Mouse (Mus musculus): ENCODE results near the gene Rab3ip. TPM values are rescaled to one million over a fixed set of nuclear protein-coding genes. Genes with fewer than 3 reads are reported as not detected.

Rab3ip gene
- total and polyA plus RNA-seq, 2 experiments from 2014 or later, result 78.4 to 98.2 TPM

DNA sequence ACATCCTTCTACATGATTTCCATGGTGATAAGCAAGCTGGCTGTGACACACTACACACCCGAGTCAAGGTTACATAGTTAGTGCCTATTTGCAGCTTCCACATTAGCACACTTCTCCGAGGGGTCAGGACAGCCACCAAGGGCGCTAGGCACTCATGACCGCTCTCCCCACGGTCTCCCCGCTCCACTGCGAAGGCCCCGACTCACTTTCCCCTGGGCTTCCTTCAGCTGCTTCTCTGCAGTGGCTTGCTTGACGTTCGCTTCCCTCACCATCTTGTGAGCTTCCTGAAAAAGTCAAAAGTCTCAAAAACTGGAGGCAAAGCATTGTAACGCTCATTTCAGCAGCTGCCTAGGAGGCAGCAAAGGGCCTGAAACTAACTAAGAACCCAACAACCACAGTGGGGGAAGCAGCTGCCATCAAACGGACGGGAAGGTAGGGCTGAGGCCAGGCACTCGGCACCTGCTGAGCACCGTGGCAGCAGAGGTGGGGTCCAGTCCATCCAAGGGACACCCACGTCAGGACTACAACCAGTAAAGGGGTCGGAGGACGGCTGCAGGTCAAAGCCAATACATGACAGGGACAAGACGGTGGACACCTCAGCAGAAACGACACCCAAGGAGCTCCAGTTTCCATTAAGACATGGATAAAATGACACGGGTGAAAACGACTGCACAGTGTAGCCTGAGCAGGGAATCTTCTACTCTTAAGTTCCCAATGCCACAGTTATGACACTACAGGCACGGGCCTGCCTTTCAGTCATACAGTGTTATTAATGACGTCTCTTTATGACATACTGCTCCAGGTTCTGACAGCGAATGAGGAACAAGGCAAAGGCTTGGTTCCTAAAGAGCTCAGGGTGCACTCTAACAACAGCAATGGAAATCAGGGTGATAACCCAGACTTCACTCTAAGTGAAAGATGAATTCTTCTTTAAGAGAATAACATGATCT is 30.9 kb downstream of the Rab3ip start:
- H3K4me2 ChIP-seq (ENCODE audit: low read depth, low read length), result no peak overlapping the region

DNA sequence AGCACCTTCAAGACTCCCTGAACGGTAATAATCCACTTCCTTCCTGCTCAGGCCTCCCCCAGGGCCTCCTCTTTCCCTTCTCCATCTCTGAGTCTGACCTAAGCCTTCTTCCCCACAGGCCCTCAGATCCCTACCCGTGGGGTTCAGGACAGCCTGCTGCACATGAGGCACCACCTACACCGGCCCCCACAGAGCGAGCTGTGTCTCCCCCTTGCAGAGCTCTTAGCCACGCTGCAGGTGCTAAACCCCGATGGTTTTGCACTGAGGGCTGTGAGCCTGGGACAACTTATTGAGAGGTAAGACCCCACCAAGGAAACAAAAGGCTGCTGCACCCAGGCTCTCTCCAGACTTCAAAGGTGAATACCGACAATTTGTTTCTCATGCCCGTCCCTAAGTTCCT is 34.0 kb downstream of the Rab3ip start:
- Histone ChIP-seq H3K4me1 (ENCODE audit: control insufficient read depth, insufficient read depth) (no peaks in the 10 kb centered on the region), H3K36me3 (replicated peaks; ENCODE audit: control insufficient read depth, insufficient read depth, low read length) (peaks cover 70% of the 10 kb centered on the region), H3K27me3 (ENCODE audit: control insufficient read depth, insufficient read depth, low read length) (no peaks in the 10 kb centered on the region), H3K4me3 (ENCODE audit: low read depth, low read length) (no peak overlapping the region), H3K27ac (ENCODE audit: low read depth) (no peak overlapping the region), H3K4me2 (ENCODE audit: low read depth, low read length) (no peak overlapping the region), H3K9ac (replicated peaks; ENCODE audit: low read depth, low read length) (no peak overlapping the region), H3K9me3 (replicated peaks; ENCODE audit: control insufficient read depth, low read length) (no peaks in the 10 kb centered on the region)
- no peak for TF ChIP-seq CTCF (IDR thresholded peaks at IDR 0.05; ENCODE audit: low read depth)
- no peak for TF ChIP-seq EP300 (IDR thresholded peaks at IDR 0.05; ENCODE audit: low read depth)
- ATAC-seq (ENCODE audit: insufficient read depth, low read depth) (no peak), DNase-seq (ENCODE audit: low spot score) (no peak)
- WGBS, result 76% methylated on average over 8 of the region's 8 CpGs

More for the DNA sequence above, 30.9 kb downstream of the Rab3ip start:
- H3K27ac ChIP-seq (ENCODE audit: low read depth), result peak overlapping the region; percentile 1; the same call in 1 of the 2 replicates
- no peak overlapping the region for H3K9ac ChIP-seq (replicated peaks; ENCODE audit: low read depth, low read length)
- H3K36me3 ChIP-seq (replicated peaks; ENCODE audit: control insufficient read depth, insufficient read depth, low read length), result peaks cover 70% of the 10 kb centered on the region
- no peak for DNase-seq (ENCODE audit: low spot score)
- H3K27me3 ChIP-seq (ENCODE audit: control insufficient read depth, insufficient read depth, low read length), result no peaks in the 10 kb centered on the region
- TF ChIP-seq CTCF (IDR thresholded peaks at IDR 0.05; ENCODE audit: low read depth), result no peak
- no peak for TF ChIP-seq EP300 (IDR thresholded peaks at IDR 0.05; ENCODE audit: low read depth)
- no peaks in the 10 kb centered on the region for H3K9me3 ChIP-seq (replicated peaks; ENCODE audit: control insufficient read depth, low read length)
- no peaks in the 10 kb centered on the region for H3K4me1 ChIP-seq (ENCODE audit: control insufficient read depth, insufficient read depth)
- no peak overlapping the region for H3K4me3 ChIP-seq (ENCODE audit: low read depth, low read length)
- WGBS, result 87% methylated on average over 25 of the region's 25 CpGs
- ATAC-seq (ENCODE audit: insufficient read depth, low read depth), result no peak

DNA sequence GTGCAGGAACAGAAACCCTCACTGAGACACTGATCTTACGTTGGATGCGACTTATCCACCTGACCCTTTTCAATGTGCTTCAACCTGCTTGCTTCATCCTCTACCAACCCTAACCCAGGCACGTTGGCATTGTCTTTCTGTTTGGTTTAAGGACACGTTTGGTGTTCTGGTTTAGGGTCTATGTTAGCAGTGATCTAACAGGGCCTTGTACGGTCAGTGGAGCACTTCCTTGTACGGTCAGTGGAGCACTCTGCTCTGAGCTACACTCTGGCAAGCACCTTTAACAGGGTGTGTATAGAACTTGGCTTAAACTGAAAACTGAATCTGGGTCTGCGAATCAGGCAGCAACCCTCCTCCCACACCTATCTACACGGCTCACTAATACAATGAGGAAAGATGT is 35.3 kb downstream of the Rab3ip start:
- Histone ChIP-seq H3K9me3 (replicated peaks; ENCODE audit: control insufficient read depth, low read length) (no peaks in the 10 kb centered on the region), H3K36me3 (replicated peaks; ENCODE audit: control insufficient read depth, insufficient read depth, low read length) (peaks cover 78% of the 10 kb centered on the region), H3K4me3 (ENCODE audit: low read depth, low read length) (no peak overlapping the region), H3K4me2 (ENCODE audit: low read depth, low read length) (no peak overlapping the region), H3K4me1 (ENCODE audit: control insufficient read depth, insufficient read depth) (no peaks in the 10 kb centered on the region), H3K27me3 (ENCODE audit: control insufficient read depth, insufficient read depth, low read length) (no peaks in the 10 kb centered on the region), H3K9ac (replicated peaks; ENCODE audit: low read depth, low read length) (no peak overlapping the region), H3K27ac (ENCODE audit: low read depth) (peak overlapping the region; percentile 76)
- ATAC-seq (ENCODE audit: insufficient read depth, low read depth), result no peak
- TF ChIP-seq CTCF (IDR thresholded peaks at IDR 0.05; ENCODE audit: low read depth) (no peak), EP300 (IDR thresholded peaks at IDR 0.05; ENCODE audit: low read depth) (no peak)
- DNase-seq (ENCODE audit: low spot score), result no peak
- 90% methylated on average over 8 of the region's 8 CpGs for WGBS

DNA sequence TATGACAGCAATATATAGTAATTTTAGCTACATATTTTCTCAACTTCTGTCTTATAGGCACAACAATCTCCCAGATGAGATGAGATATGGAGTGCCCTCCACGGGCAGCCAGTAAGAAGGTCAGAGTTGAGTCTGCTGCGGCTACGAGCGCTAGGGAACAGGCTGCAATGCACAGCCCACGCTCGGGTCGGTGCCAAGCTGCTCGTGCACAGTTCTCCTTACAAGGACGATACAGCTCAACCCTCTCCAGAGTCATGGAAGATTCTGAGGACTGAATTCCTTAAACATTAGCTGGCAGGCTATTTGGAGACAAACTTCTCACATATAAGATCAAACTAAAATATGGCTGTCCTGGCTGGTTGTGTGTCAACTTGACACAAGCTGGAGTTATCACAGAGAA is 36.0 kb downstream of the Rab3ip start:
- ATAC-seq (ENCODE audit: insufficient read depth, low read depth) (peak; percentile 93), DNase-seq (ENCODE audit: low spot score) (peak; percentile 78)
- H3K27ac ChIP-seq (ENCODE audit: low read depth), result peak overlapping the region; percentile 76
- H3K4me3 ChIP-seq (ENCODE audit: low read depth, low read length), result no peak overlapping the region
- H3K36me3 ChIP-seq (replicated peaks; ENCODE audit: control insufficient read depth, insufficient read depth, low read length), result peaks cover 83% of the 10 kb centered on the region
- no peaks in the 10 kb centered on the region for H3K9me3 ChIP-seq (replicated peaks; ENCODE audit: control insufficient read depth, low read length)
- 37% methylated on average over 9 of the region's 9 CpGs for WGBS
- H3K9ac ChIP-seq (replicated peaks; ENCODE audit: low read depth, low read length), result no peak overlapping the region
- no peak overlapping the region for H3K4me2 ChIP-seq (ENCODE audit: low read depth, low read length)
- H3K27me3 ChIP-seq (ENCODE audit: control insufficient read depth, insufficient read depth, low read length), result no peaks in the 10 kb centered on the region
- TF ChIP-seq CTCF (IDR thresholded peaks at IDR 0.05; ENCODE audit: low read depth), result no peak
- TF ChIP-seq EP300 (IDR thresholded peaks at IDR 0.05; ENCODE audit: low read depth), result no peak
- no peaks in the 10 kb centered on the region for H3K4me1 ChIP-seq (ENCODE audit: control insufficient read depth, insufficient read depth)

DNA sequence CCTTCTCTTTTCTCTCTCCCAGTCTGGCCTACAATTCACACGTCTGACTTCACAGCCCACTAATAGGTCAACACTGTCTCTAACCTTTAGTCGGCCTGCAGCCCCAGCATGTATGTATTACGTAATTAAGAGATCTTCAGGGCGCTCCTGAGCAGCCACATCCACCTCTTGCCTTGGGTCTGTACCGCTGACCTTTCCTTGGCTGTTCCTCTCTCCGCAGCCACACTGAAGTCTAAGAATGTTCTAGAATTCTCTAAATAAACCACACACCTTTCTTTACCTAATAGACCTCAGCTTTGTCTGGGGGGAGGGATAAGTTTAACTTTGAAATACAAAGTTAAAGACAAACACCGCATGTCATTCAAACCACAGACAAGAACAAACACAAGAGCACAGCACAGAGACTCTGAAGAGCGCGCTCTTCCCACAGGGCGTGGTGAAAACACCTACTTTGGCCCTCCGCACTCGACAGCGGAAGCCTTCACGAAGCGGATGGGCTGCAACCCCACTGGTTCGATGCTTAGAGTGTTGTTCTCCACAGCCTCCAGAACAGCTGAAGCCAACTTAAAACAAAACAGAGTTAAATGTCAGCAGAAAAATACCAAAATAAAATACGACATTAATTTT is 36.8 kb downstream of the Rab3ip start:
- no peaks in the 10 kb centered on the region for H3K9me3 ChIP-seq (replicated peaks; ENCODE audit: control insufficient read depth, low read length)
- DNase-seq (ENCODE audit: low spot score), result no peak
- 90% methylated on average over 17 of the region's 17 CpGs for WGBS
- TF ChIP-seq CTCF (IDR thresholded peaks at IDR 0.05; ENCODE audit: low read depth) (no peak), EP300 (IDR thresholded peaks at IDR 0.05; ENCODE audit: low read depth) (no peak)
- 0 out of 2 replicates have a peak overlapping the region, but pooled peaks have one; percentile 76 for H3K27ac ChIP-seq (ENCODE audit: low read depth)
- H3K4me2 ChIP-seq (ENCODE audit: low read depth, low read length), result no peak overlapping the region
- peaks cover 85% of the 10 kb centered on the region for H3K36me3 ChIP-seq (replicated peaks; ENCODE audit: control insufficient read depth, insufficient read depth, low read length)
- no peak overlapping the region for H3K4me3 ChIP-seq (ENCODE audit: low read depth, low read length)
- no peak for ATAC-seq (ENCODE audit: insufficient read depth, low read depth)
- no peaks in the 10 kb centered on the region for H3K4me1 ChIP-seq (ENCODE audit: control insufficient read depth, insufficient read depth)
- H3K9ac ChIP-seq (replicated peaks; ENCODE audit: low read depth, low read length), result no peak overlapping the region
- no peaks in the 10 kb centered on the region for H3K27me3 ChIP-seq (ENCODE audit: control insufficient read depth, insufficient read depth, low read length)
